Mouse (Mus musculus) stomach, postnatal 0 days (tissue): ENCODE results near the gene Slc22a22. TPM values are rescaled to one million over a fixed set of nuclear protein-coding genes. Genes with fewer than 3 reads are reported as not detected.

Experiments used
- ATAC-seq: fragments of 200-750 bp; cut with Nextera tagmentation; 2 replicates; pipeline ENCODE4 v1.8.0; 2017; ENCODE audit not compliant: low FRiP score, low TSS enrichment
- DNase-seq: peaks from one replicate; pipeline ENCODE4 v3.0.0-alpha.2; 2016; ENCODE audit warnings: low spot score
- H3K27ac ChIP-seq: fragments of 300-500 bp; sonication (generic); replicated peaks from 2 replicates; pipeline ENCODE4 v1.5.1; 2014; ENCODE audit warnings: mild to moderate bottlenecking, control low read depth
- H3K27me3 ChIP-seq: fragments of 300-500 bp; sonication (generic); 2 replicates; pipeline ENCODE4 v1.6.1; 2014; ENCODE audit warnings: low read length; ENCODE audit not compliant: control insufficient read depth, insufficient read depth
- H3K36me3 ChIP-seq: fragments of 300-500 bp; sonication (generic); 2 replicates; pipeline ENCODE4 v1.6.1; 2014; ENCODE audit warnings: low read length, mixed read lengths; ENCODE audit not compliant: control insufficient read depth, insufficient read depth
- H3K4me1 ChIP-seq: fragments of 300-500 bp; sonication (generic); replicated peaks from 2 replicates; pipeline ENCODE4 v1.6.1; 2014; ENCODE audit warnings: antibody characterized with exemption; ENCODE audit not compliant: control insufficient read depth, insufficient read depth
- H3K4me2 ChIP-seq: fragments of 300-500 bp; sonication (generic); replicated peaks from 2 replicates; pipeline ENCODE4 v1.6.1; 2014; ENCODE audit warnings: low read depth, mild to moderate bottlenecking, control low read depth, moderate library complexity
- H3K4me3 ChIP-seq: fragments of 300-500 bp; sonication (generic); 2 replicates; pipeline ENCODE4 v1.5.1; 2014; ENCODE audit warnings: low read depth, low read length, control low read depth
- H3K9ac ChIP-seq: fragments of 300-500 bp; sonication (generic); 2 replicates; pipeline ENCODE4 v1.6.1; 2014; ENCODE audit warnings: mild to moderate bottlenecking, low read length, control low read depth, mixed read lengths
- H3K9me3 ChIP-seq: fragments of 300-500 bp; sonication (generic); 2 replicates; pipeline ENCODE4 v1.6.1; 2016; ENCODE audit warnings: low read length; ENCODE audit not compliant: control insufficient read depth
- CTCF ChIP-seq: IDR thresholded peaks from 2 replicates; pipeline ENCODE4 v1.5.1; 2016; ENCODE audit warnings: antibody characterized with exemption, low read depth, mild to moderate bottlenecking, moderate library complexity
- EP300 ChIP-seq: optimal IDR thresholded peaks from 2 replicates; pipeline ENCODE3; 2016; ENCODE audit warnings: antibody characterized with exemption
- WGBS: fragments of 180-500 bp; shearing (Covaris S2); extraction: QIAGEN DNeasy Blood & Tissue Kit; methylation state at CpG from one replicate; pipeline ENCODE4 v1.1.7; 2014; 5-methylcytosine and 5-hydroxymethylcytosine counted together
- polyA plus RNA-seq: library from polyadenylated mRNA; unstranded; fragments of >200 nt; fragmentation: Nextera tagmentation; extraction: Ambion mirVana; gene quantifications from 2 replicates; pipeline ENCODE4 v1.2.1, GENCODE M21; 2015

Gene Slc22a22
- polyA plus RNA-seq, 1 experiment from 2014 or later: not detected

- DNase-seq: no peak
- no peaks in the 10 kb centered on the region for H3K36me3 ChIP-seq
- no peak overlapping the region for H3K9ac ChIP-seq
- no peak overlapping the region for H3K4me2 ChIP-seq
- 38% methylated on average over 2 of the region's 2 CpGs for WGBS
- H3K4me3 ChIP-seq: no peak overlapping the region
- no peaks in the 10 kb centered on the region for H3K27me3 ChIP-seq
- no peaks in the 10 kb centered on the region for H3K4me1 ChIP-seq
- no peak for ATAC-seq
- H3K27ac ChIP-seq: no peak overlapping the region
- TF ChIP-seq EP300 (no peak), CTCF (peak; percentile 73)
- H3K9me3 ChIP-seq: no peaks in the 10 kb centered on the region
Measured at GRCm38 (mm10) chr15:57408498-57408897, 68.9 kb downstream of the Slc22a22 start.

- no peak for DNase-seq
- no peak for ATAC-seq
- no peak overlapping the region for H3K4me3 ChIP-seq
- no peaks in the 10 kb centered on the region for H3K9me3 ChIP-seq
- no peak for TF ChIP-seq CTCF
- no peak for TF ChIP-seq EP300
- H3K36me3 ChIP-seq: no peaks in the 10 kb centered on the region
- 56% methylated on average over 3 of the region's 3 CpGs for whole genome bisulfite sequencing
- H3K9ac ChIP-seq: no peak overlapping the region
- H3K4me1 ChIP-seq: no peaks in the 10 kb centered on the region
- no peak overlapping the region for H3K27ac ChIP-seq
- no peak overlapping the region for H3K4me2 ChIP-seq
- H3K27me3 ChIP-seq: no peaks in the 10 kb centered on the region
Measured at GRCm38 (mm10) chr15:57398439-57399148, 78.8 kb downstream of the Slc22a22 start.

DNA sequence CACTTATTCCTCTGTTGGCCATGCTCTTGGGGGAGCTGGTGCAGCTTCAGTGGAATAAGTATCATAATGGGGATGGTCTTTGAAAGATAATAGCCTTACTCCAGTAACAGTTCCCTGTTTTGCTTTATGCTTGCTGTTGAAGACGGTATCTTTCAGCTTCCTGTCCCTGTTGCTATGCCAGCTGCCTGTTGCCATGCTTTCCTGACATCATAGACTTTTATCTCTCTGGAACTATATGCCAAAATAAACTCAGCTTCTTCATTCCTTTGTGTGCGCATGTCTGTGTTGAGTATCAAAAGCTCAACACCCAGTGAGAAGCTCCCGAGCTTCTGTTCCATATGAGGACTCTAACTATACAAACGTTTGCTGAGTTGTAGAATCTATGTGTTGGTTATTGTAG lies 83.4 kb downstream of the Slc22a22 start:
- TF ChIP-seq EP300 (no peak), CTCF (no peak)

DNA sequence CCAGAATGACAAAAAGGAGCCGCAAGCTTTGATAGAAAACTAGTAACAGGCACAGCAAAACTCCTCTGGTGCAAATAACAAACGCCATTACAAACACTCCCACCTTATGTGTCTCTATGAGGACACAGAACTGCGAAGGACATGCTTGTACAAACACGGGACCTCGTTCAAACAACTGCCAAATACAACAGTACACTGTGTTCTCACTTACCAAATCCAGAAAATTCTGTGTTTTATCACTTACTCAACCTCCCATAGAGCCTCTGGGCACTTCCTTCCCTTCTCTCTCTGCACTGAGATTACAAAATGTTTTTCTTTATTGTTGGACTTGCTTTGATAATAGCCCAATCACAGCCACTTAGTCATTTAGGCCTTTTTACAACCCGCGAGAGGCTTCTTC lies 97.0 kb downstream of the Slc22a22 start:
- no peak for ATAC-seq
- 75% methylated on average over 7 of the region's 7 CpGs for WGBS
- TF ChIP-seq EP300: no peak
- TF ChIP-seq CTCF: no peak
- Histone ChIP-seq H3K4me3 (no peak overlapping the region), H3K27ac (no peak overlapping the region), H3K36me3 (no peaks in the 10 kb centered on the region), H3K4me1 (no peaks in the 10 kb centered on the region), H3K9ac (no peak overlapping the region), H3K27me3 (no peaks in the 10 kb centered on the region), H3K4me2 (no peak overlapping the region), H3K9me3 (no peaks in the 10 kb centered on the region)
- DNase-seq: no peak

More for the DNA sequence above, 83.4 kb downstream of the Slc22a22 start:
- no peak overlapping the region for H3K4me3 ChIP-seq
- no peaks in the 10 kb centered on the region for H3K36me3 ChIP-seq
- DNase-seq (no peak), ATAC-seq (no peak)
- H3K4me1 ChIP-seq: no peaks in the 10 kb centered on the region
- H3K27me3 ChIP-seq: no peaks in the 10 kb centered on the region
- 71% methylated on average over 4 of the region's 4 CpGs for WGBS
- H3K9ac ChIP-seq: no peak overlapping the region
- no peak overlapping the region for H3K27ac ChIP-seq
- no peak overlapping the region for H3K4me2 ChIP-seq
- H3K9me3 ChIP-seq: no peaks in the 10 kb centered on the region

DNA sequence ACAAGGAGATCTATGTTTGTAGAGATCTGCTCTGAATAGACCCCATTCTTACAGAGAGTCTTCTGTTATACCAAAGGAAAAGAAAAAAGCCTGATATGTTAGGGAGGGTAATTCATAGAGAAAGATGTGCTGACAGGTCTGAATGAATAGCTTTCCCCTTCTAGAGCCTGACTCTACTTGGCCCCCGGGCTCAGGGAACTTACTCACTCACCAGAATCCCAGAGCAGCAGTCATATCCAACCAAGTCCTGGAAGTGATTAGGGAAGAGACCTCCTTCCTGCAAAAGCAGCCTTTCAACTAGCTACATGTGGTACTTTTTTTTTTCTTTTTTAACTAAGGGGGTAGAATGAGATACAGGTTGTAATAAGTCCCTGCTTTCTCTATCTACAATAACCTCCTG lies 111.0 kb downstream of the Slc22a22 start:
- DNase-seq: no peak
- H3K27ac ChIP-seq: no peak overlapping the region
- no peak overlapping the region for H3K9ac ChIP-seq
- 59% methylated on average over 1 of the region's 1 CpGs for WGBS
- H3K36me3 ChIP-seq: no peaks in the 10 kb centered on the region
- no peaks in the 10 kb centered on the region for H3K9me3 ChIP-seq
- TF ChIP-seq CTCF: no peak
- no peak for TF ChIP-seq EP300
- H3K4me2 ChIP-seq: no peak overlapping the region
- ATAC-seq: no peak
- no peaks in the 10 kb centered on the region for H3K4me1 ChIP-seq
- H3K27me3 ChIP-seq: no peaks in the 10 kb centered on the region
- H3K4me3 ChIP-seq: no peak overlapping the region

- DNase-seq: no peak
- H3K4me2 ChIP-seq: no peak overlapping the region
Measured at GRCm38 (mm10) chr15:57355278-57355677, 122.1 kb downstream of the Slc22a22 start.

More at GRCm38 (mm10) chr15:57355278-57355677, 122.1 kb downstream of the Slc22a22 start:
- Histone ChIP-seq H3K27ac (no peak overlapping the region), H3K9ac (no peak overlapping the region), H3K27me3 (no peaks in the 10 kb centered on the region), H3K4me3 (no peak overlapping the region), H3K4me1 (no peaks in the 10 kb centered on the region), H3K36me3 (no peaks in the 10 kb centered on the region), H3K9me3 (no peaks in the 10 kb centered on the region)
- WGBS: 59% methylated on average over 4 of the region's 4 CpGs
- no peak for TF ChIP-seq CTCF
- no peak for TF ChIP-seq EP300
- ATAC-seq: no peak
